Mouse (Mus musculus): ENCODE data around the gene Rps16. TPM values are rescaled to one million over a fixed set of nuclear protein-coding genes. Genes with fewer than 3 reads are reported as not detected.

Gene Rps16
- total RNA-seq (2021) = 1,000 to 10,000 TPM; 1,647 to 1,689 TPM
- long read RNA-seq, experiment 1, transcript Rps16-201 (5 exons, 1,109 nt) = major isoform, 681 of 694 reads
- long read RNA-seq, experiment 1, partial matches to known transcripts = 5 of 694 reads
- long read RNA-seq, experiment 1, other reads (novel, unspliced or antisense) = 5 of 694 reads
- long read RNA-seq, experiment 2, transcript Rps16-201 (5 exons, 1,109 nt) = major isoform, 494 of 513 reads
- long read RNA-seq, experiment 2, partial matches to known transcripts = 4 of 513 reads
- long read RNA-seq, experiment 2, other reads (novel, unspliced or antisense) = 12 of 513 reads

DNA sequence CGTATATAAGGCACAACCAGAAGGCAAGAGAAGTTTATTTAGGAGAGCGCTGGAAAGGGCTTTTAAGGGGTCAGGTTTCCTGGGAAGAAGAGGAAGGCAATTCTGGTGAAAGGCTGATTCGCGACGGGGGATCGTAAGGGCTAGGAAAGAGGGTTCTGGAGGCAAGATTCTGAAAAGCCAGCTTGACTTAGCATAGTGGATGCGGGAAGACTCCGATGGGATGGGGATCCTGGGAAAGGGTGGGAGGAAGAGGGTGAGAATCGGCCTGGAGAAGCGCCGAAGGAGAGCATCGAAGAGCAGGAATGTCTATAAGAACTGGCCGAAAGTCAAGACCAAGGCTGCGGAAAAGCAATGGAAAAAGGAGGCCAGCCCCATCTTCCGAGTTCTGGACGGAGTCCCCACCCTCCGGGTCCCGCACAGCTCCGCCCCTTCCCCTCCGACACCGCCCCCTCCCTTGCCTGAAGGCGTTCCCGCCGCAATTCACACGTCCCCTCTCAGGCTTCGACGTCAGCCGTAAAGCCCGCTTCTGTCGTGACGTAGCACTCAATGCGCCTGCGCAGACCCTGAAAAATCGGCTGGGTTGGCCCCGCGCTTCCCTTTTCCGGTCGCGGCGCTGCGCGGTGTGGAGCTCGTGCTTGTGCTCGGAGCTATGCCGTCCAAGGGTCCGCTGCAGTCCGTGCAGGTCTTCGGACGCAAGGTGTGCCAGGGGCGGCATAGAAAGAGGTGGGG lies at the start of gene Rps16:
Rps16 (plus strand) TSS at position 498 of the 729 bp plus-strand sequence.
- peak; percentile 97 to 99 for DNase-seq (ENCODE audit: low spot score in 2 of 2)

DNA sequence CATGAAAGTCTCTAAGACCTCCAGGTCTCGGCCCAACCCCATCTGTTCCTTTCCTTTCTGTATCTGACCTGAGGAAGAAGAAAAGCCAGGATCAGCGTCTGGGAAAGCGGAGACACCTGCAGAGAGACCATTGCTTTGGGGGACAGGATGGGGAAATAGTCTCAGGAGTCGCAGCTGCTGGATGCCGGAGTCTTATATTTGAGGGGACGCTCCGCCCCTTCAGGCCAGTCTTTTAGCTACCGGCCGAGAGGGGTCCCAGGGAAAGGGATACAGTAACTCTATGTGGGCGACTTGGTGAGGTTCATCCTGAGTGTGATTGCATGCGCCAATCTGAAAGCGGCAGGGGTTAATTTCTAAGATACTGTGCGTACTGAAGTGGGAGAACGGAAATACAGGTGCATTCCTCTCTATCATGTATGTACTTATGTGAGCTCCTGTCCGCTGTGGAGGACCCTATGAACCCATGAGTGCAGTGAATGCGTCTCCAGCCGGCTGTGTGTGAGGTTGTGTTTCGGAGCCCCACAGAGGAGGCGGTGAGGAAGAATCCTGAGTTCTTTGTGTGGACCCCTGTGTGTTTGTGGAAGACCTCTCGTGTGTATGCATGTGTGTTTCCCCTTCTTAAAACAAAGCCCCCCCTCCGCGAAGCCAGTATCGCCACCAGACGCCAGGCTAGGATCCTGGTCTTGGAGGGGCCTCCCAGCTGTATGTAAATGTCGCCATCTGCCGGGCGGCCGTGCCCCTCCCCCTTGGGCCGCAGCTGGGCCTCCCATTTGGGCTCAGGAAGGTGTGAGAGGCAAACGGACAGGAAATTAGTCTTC lies 48.6 kb upstream of the Rps16 start, which contains the start of gene Dll3:
Dll3 (minus strand) TSS at position 623 of the 818 bp plus-strand sequence.
- peak in 1 of 2 experiments; percentile 37 for DNase-seq (ENCODE audit: low spot score in 2 of 2)

GRCm38 (mm10) chr7:28305641-28306040 lies 44.8 kb upstream of the Rps16 start:
- no peak for DNase-seq (ENCODE audit: low spot score in 2 of 2)

GRCm38 (mm10) chr7:28306216-28306615 lies 44.2 kb upstream of the Rps16 start:
- no peak for DNase-seq (ENCODE audit: low spot score in 2 of 2)

DNA sequence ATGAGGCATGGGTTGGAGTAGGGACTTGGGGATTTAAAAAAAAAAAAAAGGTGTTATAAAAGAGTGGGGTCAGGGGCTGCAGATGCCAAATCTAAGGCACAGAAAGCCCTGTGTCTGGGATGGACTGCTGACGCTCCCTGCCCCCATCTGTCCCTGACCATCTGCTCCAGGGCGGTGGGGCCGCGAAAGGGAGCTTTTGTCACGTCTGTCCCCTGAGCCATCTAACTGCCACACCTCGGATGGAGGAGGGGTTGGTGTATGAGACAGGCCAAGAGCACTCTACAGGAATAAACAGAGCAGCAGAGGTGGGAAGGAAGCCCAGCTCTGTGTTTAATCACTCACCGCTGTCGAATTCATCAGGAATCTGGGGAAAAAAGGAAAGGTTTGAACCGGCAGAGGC lies 40.7 kb upstream of the Rps16 start:
- DNase-seq (ENCODE audit: low spot score in 2 of 2) = no peak

DNA sequence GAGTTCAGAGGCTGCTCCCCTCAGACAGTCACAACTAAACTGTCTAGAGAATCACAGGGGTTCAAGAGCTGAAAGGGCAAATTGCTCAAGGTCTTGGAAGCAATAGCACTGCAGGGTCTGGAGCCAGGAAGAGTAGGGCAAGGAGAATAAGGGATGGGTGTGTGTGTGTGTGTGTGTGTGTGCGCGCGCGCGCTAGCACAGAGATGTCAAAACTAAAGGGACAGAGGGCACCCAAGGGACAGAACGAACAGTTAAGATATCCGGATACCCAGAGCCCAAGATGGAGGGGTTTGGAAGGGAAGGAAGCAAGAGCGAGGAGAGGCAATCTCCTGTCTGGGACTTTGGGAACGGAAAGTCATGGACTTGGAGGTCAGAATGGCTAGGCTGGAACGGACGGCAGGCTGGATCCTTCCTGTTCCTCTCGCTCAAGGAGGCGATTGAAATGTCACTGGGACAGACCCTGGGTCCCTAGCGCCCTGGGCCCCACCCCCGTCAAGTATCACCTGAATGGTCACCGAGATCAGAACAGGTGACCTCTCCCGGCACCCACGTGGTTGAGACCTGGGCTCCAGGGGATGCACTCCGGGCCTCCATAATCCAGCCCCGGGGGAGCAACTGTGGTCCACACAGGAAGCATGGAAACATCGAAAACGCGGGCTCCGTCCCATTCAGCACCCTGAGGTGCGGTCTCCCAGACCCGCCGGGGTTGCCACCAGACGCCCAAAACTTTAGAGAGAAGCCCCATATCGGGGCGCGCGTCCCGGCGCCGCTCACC lies 39.1 kb upstream of the Rps16 start:
- peak in 1 of 2 experiments; percentile 22 for DNase-seq (ENCODE audit: low spot score in 2 of 2)

DNA sequence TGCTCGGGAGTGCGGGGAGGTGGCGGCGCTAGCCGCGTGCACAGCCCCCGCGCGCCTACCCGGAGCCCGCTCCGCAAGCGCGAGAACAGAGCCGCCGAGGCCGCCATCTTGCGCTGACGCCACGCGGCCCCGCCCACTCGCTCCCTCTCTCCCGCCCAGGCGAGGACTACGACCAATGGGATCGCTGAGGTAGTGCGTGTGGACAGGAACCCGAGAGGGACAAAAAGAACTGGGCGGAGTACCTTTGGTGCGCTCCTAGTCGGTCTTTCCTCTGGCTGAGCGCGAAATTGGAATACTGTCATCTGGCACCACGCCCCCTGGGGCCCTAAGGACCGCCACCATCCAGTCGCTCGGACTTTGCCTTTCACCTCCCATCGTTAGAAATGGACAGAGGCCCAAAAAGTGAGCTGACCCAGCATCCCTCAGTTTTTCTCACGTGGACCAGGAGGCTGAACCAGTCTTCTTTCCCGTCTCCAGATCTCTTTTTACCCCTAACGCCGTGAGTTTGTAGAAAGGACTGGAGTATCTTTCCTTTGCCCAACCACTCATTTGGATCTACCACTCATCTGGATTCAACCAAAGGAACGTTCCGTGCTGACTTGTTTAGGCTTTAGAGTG lies 38.4 kb upstream of the Rps16 start, which contains the start of gene Timm50:
Timm50 (minus strand) TSS at position 147 of the 618 bp plus-strand sequence.
- peak; percentile 93 to 96 for DNase-seq (ENCODE audit: low spot score in 2 of 2)

DNA sequence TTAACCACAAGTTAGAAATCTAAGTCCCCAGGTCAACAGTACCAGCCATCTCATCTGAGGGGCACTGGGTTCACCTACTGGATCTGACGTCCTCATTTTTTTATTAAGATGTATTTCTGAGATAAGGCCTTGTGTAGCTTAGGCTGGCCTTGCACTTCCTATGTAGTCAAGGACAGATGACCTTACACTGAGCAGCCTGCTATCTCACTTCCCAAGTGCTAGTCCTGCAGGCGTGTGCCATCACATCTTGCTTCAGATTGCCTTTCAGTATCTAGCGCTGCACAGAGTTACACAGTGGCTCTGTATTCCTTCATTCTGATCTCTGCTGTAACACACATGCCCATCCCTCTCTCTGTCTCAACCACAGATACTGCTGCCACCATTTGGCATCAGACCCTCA lies 32.4 kb upstream of the Rps16 start:
- DNase-seq (ENCODE audit: low spot score in 2 of 2) = no peak

DNA sequence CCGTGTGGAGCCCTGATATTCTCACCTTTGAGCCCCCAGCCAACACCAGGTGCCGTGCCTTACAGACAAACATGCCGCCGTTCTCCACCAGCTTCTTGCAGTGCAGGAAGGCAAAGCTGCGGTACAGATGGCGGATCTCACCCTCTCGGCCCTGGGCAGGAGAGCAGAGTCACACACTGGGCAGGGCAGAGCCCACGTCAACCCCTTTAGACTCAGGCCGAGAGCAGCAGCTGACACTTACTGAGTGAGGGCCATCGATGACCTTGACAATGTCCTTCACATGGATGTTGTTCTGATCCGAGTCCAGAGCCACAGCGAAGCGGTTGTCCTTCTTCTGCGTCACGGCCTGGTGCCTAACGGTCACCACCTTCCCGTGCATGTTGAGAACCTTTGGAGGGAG lies 31.7 kb upstream of the Rps16 start:
- no peak for DNase-seq (ENCODE audit: low spot score in 2 of 2)

DNA sequence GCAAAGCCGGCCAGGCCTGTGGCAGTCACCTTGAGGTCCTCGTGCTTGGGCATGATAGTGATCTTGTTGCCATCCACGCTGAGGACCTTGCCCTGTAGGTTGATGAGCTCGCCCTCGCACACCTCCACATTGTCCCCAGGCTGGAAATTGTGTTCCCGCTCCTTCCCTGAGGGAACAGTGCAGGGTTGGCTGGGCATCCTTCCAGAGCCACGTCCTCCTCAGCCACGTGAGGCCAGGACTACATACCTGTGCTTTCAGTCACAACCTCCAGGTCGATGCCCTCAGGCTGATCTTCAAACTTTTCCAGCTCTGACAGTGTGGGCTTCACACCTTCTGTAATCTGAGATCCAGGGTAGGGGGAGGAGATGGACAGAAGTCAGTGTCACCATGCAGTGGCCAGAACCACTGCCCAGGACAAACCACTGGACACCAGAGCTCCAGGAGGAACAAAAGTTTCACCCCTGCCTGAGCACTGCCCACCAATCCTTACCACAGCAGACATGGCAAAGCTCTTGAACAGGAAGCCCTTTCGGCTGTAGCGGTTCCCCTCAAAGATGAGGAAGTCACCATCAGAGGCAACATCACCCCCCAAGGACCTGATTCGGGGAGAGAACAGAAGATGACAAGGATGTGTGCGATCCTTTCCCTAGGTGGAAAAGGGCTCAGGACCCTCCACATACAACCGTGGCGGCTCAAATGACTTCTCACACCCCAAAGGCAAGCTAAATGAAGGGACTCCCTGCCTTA lies 28.3 kb upstream of the Rps16 start:
- DNase-seq (ENCODE audit: low spot score in 2 of 2) = no peak

GRCm38 (mm10) chr7:28325293-28325692 lies 25.2 kb upstream of the Rps16 start:
- no peak for DNase-seq (ENCODE audit: low spot score in 2 of 2)

- DNase-seq (ENCODE audit: low spot score in 2 of 2) = no peak
Observed at GRCm38 (mm10) chr7:28326457-28326856, 24.0 kb upstream of the Rps16 start.

GRCm38 (mm10) chr7:28328260-28328659 lies 22.2 kb upstream of the Rps16 start:
- no peak for DNase-seq (ENCODE audit: low spot score in 2 of 2)

- no peak for DNase-seq (ENCODE audit: low spot score in 2 of 2)
Observed at GRCm38 (mm10) chr7:28334534-28334933, 15.9 kb upstream of the Rps16 start.

- no peak for DNase-seq (ENCODE audit: low spot score in 2 of 2)
Observed at GRCm38 (mm10) chr7:28335471-28335870, 15.0 kb upstream of the Rps16 start.

DNA sequence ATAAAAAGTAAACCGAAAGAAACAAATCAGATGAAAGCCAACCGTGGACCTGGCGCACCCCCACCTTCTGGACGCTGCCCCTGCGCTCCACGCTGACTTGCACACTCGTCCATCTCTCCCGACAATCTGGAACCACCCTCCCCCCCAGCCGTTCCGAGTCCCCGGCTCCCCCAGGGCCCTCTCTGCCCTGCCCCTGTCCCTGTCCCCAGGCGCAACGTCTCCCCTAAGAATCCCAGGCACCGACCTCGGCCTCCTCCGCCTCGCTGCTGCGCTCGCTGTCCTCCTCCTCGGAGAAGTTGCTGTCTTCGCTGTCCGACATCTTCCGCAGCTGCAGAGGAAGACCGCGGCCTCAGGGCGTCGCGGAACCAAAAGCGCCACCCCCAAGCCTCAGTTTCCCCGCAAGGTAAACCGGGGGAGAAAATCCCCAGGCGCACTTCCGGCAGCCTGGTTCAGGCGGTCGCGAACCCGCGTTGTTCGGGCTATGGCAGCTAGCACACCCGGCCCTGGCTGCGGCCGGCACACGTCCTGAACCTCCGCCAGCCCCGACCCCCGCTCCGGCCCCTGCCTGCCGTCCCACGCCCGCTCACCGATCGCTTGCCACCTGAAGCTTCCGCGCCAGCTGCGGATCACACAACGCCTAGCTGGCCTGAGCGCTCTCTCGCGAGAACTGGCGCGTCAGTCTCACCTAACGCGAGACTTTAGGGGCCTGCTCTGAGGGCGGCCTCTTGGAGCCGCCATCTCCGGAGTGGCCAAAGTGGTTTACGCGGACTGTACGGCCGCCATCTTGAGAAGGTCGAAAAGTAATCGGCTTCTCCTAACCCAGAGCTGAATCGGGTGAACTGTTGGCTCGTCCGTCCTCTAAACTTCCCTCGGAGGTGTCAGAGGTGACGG lies 12.1 kb upstream of the Rps16 start, which contains the start of gene Supt5:
Supt5 (minus strand) TSS at position 639 of the 891 bp plus-strand sequence.
- DNase-seq (ENCODE audit: low spot score in 2 of 2) = peak; percentile 75 to 92

DNA sequence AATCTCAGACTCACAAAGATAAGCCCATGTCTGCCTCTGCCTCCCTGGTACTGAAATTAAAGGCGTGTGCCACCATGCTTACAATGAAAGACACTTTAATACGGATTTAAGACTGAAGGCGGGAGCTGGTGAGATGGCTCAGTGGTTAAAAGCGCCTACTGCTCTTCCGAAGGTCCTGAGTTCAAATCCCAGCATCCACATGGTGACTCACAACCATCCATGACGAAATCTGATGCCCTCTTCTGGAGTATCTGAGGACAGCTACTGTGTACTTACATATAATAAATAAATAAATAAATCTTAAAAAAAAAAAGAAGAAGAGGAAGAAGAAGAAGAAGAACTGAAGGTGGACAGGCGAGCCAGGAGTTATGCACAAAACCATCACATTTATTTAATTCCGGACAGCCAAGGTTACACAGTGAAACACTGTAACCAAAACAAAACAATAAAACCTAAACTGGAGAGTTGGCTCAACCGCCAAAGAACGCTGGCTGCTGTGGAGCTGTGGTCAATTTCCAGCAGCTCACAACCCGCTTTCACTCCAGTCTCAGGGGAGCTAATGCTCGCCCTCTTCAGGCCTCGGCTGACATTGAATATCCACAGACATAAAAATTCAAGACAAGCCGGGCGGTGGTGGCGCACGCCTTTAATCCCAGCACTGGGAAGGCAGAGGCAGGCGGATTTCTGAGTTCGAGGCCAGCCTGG lies 11.1 kb upstream of the Rps16 start:
- DNase-seq (ENCODE audit: low spot score in 2 of 2) = peak in 1 of 2 experiments; percentile 40

DNA sequence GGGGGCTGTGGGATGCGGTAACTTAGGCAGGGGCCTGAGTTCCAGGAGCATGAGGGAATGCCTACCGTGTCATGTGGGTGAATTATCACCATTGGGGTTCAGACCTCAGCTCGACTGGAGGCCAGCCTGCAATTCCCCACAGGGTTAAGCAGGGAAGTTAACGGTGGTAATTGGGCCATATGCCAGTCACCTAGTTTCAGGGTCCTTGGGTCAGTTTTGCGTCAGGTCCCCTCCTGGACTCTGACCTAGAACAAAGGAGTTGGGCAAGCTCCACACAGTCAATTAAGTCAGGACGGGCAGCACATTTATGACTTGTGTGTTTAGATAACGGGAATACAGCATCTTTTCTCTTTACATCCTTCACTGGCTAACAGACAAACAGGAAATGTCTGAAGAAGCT lies 9.1 kb upstream of the Rps16 start:
- peak in 1 of 2 experiments; percentile 3 for DNase-seq (ENCODE audit: low spot score in 2 of 2)

All from adrenal gland, postnatal 4 days (tissue).